Mouse (Mus musculus) layer of hippocampus, adult 8-10 months (tissue): Measurements from ENCODE around the gene Serac1. TPM values are rescaled to one million over a fixed set of nuclear protein-coding genes. Genes with fewer than 3 reads are reported as not detected.

ENCODE experiments used
- DNase-seq, 2 experiments: peaks; one replicate each; pipeline ENCODE4 v3.0.0; 2022; ENCODE audit warnings: low spot score in 2 of 2
- total RNA-seq, 4 experiments: library from RNA; stranded (reverse); gene quantifications; 2 replicates each; pipeline ENCODE4 v1.2.4; 2022

Serac1 gene
- 10 to 100 TPM; 15.7 to 23.6 (median 18.8) TPM for total RNA-seq

DNA sequence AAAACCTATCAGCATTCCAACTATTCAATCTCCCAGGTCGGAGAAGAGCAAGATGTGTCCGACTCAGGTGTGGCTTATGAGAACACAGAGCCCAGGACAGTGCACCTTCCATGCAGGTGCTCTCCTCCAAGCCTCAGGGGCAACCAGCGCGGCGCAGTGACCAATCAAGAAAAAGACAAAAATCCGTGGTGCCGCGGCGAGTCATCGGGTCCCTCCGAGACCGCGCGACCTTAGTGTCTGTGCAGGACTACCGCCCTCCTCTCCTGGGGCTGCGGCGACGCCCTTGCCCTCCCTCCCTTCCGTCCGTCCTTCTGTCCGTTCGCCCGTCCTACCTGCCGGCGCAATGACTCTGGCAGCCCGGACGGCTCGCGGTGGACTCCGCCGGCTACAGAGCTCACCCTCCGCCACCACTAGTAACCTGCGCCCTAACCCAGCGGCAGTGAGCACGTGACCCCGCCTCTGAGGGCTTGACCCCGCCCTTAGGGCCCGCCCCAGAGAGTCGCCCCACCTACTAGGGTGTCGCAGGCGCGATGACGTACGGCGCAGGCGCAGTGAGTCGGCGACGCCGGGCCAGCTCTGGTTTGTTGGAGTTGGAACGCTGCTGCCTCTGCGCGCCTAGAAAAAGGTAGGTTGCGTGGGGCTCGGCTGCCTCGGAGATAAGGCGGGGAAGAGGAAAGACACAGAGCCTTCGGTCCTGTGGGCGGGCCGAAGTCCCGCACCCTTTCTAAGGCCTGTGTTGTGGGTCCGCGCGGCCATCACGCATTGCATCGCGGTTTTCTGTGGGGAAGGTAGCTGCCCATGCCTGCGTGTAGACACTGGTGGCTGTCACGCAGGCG lies at the start of gene Serac1, which contains the start of gene Gtf2h5:
Gene Serac1, minus strand, starts transcription at position 455 of the 836 bp plus-strand sequence.
Gene Gtf2h5, plus strand, starts transcription at position 500 of the 836 bp plus-strand sequence.
- DNase-seq = peak; percentile 95 to 98

DNA sequence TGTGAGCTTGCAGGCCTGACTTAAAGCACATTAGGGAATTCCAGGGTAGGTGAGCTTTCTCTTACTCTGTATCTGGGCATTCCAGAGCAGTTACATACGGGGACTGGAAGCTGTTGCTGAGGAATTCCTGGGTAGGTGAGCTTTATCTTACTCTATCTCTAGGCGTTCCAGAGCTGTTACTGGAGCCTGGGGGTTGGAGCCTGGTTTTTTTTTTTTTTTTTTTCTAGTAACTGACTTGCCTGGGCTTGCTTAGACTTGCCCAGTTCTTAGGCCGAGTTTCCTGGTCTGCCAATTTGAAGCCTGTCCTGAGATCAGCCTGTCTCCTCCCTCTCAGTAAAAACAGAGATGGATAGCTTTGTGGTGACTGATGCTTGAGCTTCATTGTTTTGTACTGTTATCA lies 48.5 kb upstream of the Serac1 start:
- no peak for DNase-seq

DNA sequence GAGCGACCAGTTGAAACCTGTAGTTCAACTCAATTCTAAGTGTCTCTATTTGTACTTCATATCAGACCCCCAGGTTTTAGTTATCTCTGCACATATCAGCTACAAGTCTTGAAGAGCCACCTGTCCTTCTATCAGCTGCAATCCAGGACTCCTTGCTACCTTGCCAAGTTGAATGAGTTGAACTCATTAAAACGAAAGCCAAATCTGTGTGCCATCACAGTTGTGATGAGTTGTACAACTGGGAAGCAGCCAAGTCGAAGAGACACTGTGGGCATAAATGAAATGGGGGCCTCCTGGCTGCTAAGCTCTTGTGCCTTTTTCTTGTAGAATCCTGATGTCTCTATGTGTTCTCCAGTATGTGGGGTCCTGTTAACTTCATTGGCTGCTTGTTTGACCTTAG lies 45.9 kb upstream of the Serac1 start:
- DNase-seq = no peak

DNA sequence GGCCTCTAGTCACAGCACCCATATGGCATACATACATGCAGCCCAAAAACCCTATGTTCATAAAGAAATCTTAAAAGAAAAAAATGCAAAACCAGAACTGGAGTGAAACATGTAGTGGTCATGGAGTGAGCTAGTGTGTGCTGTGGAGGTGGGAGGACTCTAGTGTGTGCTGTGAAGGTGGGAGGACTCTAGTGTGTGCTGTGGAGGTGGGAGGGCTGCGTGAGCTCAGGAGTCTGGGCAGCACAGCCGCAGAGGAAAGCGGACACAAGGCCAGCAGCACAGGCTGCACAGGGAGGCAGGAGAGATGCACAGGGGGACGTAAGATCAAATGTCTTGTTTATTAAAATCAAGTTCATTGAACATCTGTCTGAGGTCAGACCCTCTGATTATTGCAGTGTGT lies 44.2 kb upstream of the Serac1 start:
- no peak for DNase-seq

DNA sequence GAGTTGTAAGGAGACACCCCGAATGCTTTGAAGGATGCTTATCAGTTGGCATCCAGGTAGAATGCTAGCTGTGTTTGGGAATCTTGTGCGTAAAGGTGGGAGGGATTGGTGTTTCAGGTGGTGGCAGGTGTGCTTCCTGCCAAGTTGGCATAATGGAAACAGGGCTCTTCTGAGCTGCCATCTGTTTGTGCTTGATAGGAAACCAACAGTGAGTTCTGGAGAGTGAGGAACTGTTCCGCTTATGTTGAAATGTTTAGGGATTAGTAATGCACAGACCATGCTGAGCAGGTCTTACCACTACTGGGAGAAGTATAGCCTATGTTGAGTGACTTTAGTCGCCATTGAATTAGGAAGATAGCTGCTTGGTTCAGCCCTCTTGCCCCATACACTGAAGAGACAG lies 39.3 kb upstream of the Serac1 start:
- DNase-seq = no peak

DNA sequence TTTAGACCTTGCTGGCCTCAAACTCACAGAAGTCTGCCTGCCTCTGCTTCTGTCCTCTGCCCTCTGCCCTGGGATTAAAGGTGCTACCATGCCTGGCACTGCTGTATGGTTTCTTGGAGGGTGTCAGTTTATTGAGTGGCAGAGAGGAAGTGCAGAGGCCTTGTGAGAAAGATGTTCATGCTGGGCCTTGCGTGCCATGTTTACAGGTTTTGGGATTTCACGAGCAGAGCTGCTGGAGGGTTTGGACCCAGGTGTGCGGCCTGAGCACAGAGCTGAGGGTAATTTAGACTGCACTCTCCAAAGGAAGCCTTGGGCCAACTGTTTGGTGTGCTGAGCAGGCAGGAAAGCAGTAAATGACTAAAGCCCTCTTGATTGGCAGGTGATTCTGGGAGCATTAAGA lies 38.4 kb upstream of the Serac1 start:
- DNase-seq = no peak

DNA sequence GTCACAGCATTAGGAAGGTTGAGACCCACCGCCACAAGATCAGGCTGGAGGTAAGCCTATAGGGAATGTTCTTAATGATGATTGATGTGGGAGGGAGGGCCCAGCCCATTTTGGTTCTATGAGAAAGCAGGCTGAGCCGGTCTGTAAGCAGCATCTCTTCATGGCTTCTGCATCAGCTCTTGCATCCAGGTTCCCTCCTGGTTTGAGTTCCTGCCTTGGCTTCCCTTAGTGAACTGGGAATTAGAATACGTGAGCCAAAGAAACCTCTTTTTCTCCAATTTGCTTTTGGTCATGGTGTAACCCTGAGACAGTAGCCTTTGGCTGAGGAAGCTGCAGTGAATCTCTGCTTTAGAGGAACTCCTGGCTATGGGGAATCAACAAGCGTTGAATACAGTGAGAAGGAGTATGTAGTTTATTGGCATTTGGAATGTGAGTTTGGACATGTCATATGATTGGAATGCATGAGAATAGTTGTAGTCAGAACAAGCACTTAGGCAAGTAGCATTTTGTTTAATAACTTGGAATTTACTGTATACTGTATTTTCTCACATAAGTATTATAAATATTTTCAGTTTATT lies 37.7 kb upstream of the Serac1 start:
- DNase-seq = no peak

DNA sequence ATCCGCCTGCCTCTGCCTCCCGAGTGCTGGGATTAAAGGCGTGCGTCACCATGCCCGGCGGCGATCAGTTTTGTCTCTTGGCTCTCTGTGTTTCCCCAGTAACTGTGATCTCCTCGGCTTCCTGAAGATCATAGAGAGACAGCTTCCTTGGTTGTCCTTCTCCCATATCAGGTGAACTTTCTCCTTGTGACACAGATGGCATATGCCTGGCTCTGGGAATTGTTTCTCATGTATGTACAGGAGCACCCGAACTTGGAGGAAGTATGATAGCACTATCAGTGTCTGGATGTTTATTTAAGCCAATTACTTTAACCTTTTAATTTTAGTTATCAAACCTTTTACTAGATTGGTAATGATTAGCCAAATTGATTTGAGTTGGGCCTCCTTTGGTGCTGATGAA lies 35.5 kb upstream of the Serac1 start:
- DNase-seq = no peak

DNA sequence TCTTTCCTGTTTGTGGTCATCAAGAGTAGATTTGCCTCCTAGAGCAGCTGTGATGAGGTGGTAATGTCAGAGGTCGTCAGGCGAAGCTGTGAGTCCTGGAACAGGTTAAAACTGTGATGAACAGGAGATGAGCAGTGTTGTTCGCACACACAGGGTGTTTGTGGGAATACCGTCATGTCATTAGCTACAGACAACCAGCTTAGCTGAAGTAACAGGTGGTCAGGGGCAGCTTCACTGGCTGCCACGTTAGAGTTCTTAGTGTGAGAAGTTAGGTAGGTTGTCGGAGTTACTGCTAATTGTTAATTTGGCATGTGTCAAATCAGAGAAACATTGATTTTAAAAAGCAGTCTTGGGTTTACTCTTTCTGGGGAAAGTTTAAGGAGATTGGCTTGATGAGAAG lies 34.1 kb upstream of the Serac1 start:
- no peak for DNase-seq

DNA sequence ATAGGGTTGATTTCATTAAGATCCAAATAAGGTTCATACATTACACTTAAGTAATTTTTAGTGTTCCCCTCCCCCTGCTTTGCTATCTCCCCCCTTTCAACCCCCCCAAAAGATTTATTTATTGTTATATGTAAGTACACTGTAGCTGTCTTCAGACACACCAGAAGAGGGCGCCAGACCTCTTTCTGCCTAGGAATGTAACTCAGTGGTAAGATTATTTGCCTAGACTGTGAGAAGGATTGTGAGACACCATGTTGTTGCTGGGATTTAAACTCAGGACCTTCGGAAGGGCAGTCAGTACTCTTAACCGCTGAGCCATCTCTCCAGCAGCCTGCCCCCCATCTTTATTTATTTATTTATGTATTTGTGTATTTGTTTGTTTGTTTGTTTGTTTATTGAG lies 31.4 kb upstream of the Serac1 start:
- no peak for DNase-seq

DNA sequence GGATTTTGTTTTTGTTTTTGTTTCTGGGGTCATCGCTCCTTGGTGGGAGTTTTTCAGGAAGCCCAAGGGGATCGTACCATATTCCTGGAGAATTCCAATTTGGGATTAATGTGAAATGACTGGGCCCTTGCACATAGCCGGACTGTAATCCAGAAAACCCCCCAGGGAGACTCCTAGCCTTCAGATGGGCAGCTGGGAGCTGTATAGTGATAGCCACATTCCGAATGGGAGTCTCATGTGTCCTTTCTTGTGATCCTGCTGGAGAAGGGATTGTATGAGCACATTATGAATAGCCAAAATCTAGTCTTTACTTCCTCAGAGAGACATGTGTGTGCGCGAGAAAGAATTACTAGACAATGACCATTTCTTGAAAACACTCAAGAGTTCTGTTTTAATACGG lies 28.6 kb upstream of the Serac1 start:
- DNase-seq = no peak

DNA sequence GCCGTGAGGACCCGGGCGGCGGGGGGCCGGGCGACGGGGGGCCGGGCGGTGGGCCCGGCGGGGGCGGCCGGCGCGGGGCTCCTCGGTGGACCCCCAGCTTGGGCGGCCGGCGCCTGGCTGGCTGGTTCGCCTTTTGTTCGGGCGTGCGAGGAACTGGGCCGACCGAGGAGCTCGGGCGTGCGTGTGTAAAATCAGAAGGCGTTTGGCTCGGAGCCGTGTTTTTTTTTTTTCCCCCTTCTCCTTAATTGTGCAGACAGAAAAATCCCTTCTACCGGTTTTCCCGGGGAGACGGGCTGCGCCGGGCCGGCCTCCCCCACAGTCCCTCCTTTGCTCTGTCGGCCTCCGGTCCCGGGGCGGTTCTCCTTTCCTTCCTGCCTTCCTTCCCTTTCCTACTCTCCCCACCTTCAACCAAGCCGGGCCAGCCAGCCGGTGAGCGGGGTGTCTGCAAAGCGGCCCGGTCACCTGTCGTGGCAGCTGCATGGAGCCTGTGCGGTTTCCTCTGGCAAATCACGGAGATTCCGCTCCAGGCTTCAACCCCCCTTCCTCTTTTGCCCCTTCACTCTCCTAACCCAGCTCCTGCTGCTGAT lies 27.6 kb upstream of the Serac1 start:
- DNase-seq = peak; percentile 36 to 38

DNA sequence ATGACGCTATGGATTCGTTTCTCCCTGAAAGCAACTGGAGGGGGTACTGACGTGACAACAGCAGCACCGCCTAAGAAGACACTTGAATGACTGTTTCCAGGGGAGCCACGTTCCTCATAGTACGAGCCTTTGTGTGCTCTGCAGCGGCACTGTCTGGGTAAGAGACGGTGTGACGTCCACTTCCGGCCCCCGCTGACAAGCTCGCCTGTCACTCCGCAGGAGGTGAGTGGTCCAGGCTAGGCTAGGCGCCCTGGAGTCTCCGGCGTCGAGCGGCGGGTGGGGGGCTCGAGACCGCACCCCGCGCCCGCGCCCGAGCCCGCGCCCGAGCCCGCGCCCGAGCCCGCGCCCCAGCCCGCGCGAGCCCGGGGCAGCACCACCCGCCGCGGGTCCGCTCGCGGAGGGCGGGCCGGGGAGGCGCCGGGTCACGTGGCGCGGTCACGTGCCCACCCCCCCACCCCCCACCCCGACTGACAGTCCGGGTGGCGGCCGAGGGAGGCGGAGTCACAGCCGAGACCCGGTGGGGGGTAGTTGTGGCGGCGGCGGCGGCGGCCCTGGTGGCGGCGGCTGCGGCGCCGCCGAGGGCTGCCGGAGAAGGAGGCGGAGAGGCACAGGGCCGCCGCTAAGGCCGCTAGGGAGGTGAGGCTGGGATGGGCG lies 26.9 kb upstream of the Serac1 start, which contains the start of gene Tulp4:
Gene Tulp4, plus strand, starts transcription at position 77 of the 654 bp plus-strand sequence.
- DNase-seq = peak; percentile 83

DNA sequence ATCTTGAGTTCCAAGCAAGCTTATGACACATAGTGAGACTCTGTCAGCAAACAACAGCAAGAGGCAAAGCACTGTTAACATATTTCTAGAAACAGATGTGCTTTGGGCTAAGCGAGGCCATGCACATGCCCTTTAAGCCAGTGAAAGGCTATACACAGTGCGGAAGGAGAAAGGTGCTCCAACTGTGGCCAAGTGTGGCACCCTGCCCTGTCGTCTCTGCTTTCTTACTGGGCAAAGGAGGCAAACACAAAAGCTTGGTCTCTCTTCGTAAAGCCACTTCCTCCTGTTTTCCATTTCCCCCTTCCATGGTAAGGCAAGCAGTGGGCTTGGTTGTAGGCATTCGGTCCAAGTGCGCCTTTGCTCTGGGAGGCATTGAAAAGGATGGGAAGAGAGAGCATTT lies 24.0 kb upstream of the Serac1 start:
- DNase-seq = no peak

DNA sequence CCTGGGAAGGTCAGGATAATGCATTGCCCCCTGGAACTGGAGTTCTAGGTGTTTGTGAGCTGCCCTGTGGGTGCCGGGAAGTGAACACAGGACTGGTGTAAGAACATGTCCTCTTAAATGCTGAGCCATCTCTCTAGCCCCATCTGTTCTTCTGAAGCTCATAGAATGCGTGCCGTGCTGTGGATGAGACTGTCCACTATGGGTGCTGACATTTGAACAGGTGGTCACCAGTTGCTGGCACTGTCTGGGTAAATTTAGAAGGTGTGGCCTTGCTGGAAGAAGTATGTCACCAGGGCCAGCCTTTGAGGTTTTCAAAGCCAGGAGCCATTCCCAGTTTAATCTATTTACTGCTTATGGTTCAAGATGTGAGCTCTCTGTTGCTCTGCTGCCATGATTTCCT lies 22.7 kb upstream of the Serac1 start:
- DNase-seq = no peak

DNA sequence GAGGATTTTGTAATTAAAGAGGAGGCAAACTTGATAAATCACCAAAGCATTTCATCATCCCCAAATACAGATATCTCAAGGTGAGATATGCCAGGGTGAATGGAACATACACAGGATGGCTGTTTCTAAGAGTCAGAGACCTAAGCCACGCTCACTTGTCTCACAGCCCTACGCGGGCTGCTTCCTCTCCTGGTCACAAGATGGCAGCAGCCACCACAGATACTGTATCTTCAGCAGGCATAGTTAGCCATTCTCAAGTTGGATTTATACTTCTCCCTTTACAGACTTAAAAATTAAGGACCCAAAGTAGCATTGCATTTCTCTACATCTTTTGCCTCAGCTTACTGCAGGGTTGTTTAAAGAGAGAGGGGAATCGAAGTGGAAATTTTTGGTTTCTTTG lies 18.3 kb upstream of the Serac1 start:
- peak; percentile 36 to 54 for DNase-seq

DNA sequence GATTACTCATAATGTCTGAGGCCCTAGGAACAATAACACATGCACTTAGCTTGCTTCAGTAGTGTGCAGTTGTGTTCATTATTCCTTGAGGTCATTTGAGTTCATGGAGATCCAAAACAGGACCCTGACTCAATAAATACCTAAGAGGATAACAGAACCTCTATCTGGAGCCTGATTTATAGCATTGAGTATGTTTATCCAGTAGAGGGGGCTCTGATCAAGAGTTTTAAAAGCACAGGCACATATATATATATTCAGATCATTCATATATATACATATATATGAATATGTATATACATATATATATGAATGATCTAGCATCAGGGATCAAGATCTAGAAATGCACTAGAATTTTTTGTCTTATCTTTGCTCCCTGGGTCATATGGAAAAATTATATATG lies 16.0 kb upstream of the Serac1 start:
- DNase-seq = no peak

DNA sequence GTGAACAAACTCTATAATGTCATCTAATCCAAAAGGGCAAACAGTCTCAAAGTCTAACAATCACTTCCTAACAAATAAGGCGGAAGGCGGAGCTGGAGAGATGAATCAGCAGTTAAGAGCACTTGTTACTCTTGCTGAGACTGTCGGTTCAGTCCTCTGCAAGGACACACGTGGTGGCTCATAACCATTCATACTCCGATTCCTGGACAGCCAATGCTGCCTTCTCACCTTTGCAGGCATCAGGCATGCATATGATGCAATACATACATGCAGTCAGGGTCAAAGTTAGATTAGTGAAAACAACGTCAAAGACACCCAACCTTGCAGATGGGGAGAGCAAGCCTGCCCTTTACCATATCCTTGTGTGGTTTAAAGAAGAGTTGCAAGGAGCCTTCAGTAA lies 12.1 kb upstream of the Serac1 start:
- DNase-seq = no peak

DNA sequence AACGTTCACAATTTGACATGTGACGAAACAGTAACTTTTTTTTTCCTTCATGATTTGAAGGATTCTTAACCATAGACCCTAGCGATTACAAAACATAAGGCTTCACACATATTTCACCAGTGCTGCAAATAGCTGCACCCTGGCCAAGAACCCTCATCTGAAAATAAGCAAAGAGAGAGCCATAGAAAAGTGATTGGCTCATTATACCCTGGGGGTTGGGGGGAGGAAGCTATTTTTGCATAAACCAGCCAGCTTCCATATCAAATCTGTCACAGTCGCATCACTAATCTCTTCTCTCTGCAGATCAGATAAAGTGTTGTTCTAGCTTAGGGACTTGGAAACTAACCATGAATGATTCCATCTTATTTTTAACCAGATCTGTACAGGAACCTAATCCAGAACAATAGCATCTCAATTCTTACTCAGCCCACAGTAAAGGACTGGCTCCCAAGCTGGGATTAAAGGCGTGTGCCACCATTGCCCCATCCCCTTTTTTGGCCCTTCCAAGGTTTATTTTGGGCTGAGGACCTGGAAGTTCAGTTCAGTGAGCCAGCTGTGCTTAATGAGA lies 3.9 kb upstream of the Serac1 start:
- peak in 1 of 2 experiments; percentile 32 for DNase-seq

DNA sequence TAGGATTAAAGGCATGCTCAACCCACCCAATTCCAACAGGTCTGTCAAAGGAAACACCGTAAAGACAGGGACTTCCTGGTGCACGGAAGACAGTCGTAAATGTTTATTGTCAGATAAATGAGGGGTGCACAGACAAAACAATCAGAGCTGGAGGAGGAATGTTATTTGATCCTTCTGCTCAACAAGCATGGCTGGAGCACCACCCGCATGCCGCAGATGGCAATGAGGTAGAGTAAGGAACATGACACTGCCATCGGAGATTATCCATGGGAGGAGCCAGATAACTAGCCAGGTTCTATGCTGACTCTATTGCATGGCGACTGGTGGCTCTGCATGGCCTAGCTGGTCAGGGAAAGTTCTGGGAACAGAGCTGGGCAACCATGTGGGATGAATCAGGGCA lies 6.1 kb downstream of the Serac1 start:
- no peak for DNase-seq

DNA sequence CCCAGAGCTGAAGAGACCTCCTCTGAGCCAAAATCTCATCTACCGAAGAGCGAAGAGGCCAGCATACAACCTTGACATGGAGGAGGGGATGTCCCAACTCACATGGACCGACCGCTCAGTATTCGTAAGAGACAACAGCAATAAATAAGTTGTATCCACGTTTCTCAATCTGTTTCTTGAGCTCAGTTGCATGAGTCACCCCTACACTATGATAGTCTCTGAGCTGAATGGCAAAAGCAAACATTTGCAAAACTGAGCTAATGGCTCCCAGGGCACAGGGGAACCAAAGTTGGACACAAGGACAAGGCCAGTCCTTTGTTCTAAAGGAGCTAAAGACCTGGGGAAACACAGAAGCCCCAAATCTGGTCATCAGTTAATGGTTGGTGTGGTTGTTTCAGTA lies 9.7 kb downstream of the Serac1 start:
- DNase-seq = no peak

DNA sequence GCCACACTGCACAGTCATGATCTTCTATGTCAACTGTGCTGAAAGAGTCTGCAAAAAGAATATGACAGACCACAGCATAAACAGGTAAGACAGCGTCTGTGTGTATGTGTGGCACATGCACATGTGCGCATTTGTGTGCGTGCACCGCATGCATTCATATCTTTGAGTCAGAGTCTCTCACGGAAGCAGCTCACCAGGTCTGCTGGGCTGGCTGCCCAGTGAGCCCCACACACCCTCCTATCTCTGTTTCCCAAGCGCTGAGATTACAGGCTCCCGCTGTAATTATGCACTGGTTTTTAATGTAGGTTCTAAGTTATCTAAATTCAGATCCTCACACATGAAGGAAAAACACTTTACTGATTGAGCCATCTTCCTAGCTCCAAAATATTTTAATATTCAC lies 11.9 kb downstream of the Serac1 start:
- DNase-seq = no peak
